Mouse (Mus musculus): Measurements from ENCODE around the gene Zfyve1. TPM values are rescaled to one million over a fixed set of nuclear protein-coding genes. Genes with fewer than 3 reads are reported as not detected.

The Zfyve1 gene
- polyA plus RNA-seq, 1 experiment, result 19.0 TPM

DNA sequence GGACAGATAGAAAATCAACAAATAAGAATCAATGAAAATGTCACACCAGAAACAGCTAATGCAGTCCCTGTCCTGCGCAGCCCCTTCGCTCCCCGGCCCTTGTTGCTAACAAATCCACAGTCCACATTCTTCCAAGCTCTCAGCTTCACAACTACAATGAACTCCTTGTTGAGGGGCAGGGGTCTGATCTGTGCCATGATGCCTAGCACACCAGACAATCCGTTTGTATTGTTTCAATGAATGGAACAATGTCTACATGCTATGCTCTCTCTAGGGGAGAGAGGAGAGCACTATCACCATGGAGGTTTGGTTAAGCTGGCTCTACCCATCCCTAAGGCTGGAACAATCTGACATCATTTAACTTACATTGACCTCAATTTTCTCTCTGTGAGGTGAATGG, 14.3 kb downstream of the Zfyve1 start:
- 90% methylated on average over 4 of the region's 4 CpGs for WGBS
- no peak for DNase-seq (ENCODE audit: low read depth, low spot score)

- 33% methylated on average over 4 of the region's 4 CpGs for WGBS
- no peak for DNase-seq (ENCODE audit: low read depth, low spot score)
These were observed 14.9 kb downstream of the Zfyve1 start for GRCm38 (mm10) chr12:83582106-83582505.

GRCm38 (mm10) chr12:83580283-83580682, 16.7 kb downstream of the Zfyve1 start:
- no peak for DNase-seq (ENCODE audit: low read depth, low spot score)
- WGBS, result 62% methylated on average over 3 of the region's 3 CpGs

- DNase-seq (ENCODE audit: low read depth, low spot score), result peak; percentile 87
- 18% methylated on average over 3 of the region's 3 CpGs for WGBS
These were observed 18.0 kb downstream of the Zfyve1 start for GRCm38 (mm10) chr12:83578896-83579569.

DNA sequence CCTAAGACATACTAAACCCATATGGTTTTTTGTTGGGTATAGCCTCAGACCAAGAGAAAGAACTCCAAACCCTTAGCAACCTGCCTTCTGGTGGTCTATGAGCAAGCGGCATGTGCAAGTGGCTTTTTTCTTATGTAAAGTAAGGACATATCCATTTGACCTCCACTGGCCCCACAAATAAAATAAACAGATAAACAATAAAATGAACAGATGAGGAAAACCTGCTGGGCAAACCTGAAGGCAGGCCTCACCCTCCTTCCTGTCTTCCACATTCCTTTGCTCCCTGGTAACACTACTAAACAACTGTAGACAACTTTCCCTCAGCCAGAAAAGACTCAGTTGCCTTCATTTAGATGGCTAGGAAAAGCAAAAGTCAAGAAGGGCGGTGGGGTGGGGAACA, 18.7 kb downstream of the Zfyve1 start:
- 82% methylated on average over 2 of the region's 2 CpGs for WGBS
- no peak for DNase-seq (ENCODE audit: low read depth, low spot score)

DNA sequence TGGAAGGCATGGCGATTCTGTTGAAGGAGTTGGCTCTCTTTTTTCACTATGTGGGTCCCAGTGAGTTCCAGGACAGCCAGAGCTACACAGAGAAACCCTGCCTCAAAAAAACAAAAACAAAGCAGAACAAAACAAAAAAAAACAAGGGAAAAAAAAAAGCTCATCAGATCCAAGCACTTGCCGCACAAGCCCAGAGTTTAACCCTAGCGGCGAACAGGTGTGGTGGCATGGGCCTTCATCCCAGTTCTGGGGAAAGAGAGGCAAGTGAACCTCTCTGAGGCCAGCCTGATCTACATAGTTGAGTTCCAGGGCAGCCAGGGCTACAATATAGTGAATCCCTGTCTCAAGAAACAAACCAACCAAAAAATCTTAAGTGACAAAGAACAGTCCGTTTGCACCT, 19.6 kb downstream of the Zfyve1 start:
- DNase-seq (ENCODE audit: low read depth, low spot score), result no peak
- WGBS, result 94% methylated on average over 5 of the region's 5 CpGs

- DNase-seq (ENCODE audit: low read depth, low spot score), result no peak
- 66% methylated on average over 5 of the region's 5 CpGs for WGBS
These were observed 24.3 kb downstream of the Zfyve1 start for GRCm38 (mm10) chr12:83572717-83573116.

DNA sequence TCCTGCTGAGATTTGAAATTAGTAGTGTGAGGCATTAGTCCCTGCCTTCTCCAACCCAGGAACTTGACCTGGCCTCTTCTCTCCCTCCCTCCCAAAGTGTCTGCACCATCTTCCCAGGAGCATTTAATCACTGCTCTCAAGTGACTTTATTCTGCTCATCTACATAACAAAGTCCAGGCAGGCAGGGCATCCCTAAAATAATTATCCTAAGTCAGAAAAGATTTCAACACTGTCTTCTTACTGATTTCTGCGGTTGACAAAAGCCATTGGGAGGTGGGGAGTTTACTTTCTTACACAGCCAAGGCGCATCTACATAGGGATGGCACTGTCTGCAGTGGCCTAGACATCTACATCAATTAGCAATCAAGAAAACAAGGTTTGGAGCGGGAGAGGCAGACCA, 27.2 kb downstream of the Zfyve1 start:
- 83% methylated on average over 3 of the region's 3 CpGs for WGBS
- no peak for DNase-seq (ENCODE audit: low read depth, low spot score)

GRCm38 (mm10) chr12:83562589-83562988, 34.4 kb downstream of the Zfyve1 start:
- DNase-seq (ENCODE audit: low read depth, low spot score), result no peak
- WGBS, result 94% methylated on average over 3 of the region's 3 CpGs

- WGBS, result 56% methylated on average over 6 of the region's 6 CpGs
- DNase-seq (ENCODE audit: low read depth, low spot score), result no peak
These were observed 36.8 kb downstream of the Zfyve1 start for GRCm38 (mm10) chr12:83560189-83560588.

GRCm38 (mm10) chr12:83558496-83558895, 38.5 kb downstream of the Zfyve1 start:
- DNase-seq (ENCODE audit: low read depth, low spot score), result no peak
- WGBS, result 96% methylated on average over 7 of the region's 7 CpGs

GRCm38 (mm10) chr12:83555605-83556004, 41.4 kb downstream of the Zfyve1 start:
- no peak for DNase-seq (ENCODE audit: low read depth, low spot score)
- 74% methylated on average over 9 of the region's 9 CpGs for WGBS

- WGBS, result 82% methylated on average over 4 of the region's 4 CpGs
- DNase-seq (ENCODE audit: low read depth, low spot score), result no peak
These were observed 43.2 kb downstream of the Zfyve1 start for GRCm38 (mm10) chr12:83553816-83554215.

- DNase-seq (ENCODE audit: low read depth, low spot score), result no peak
- WGBS, result 93% methylated on average over 16 of the region's 16 CpGs
These were observed 45.7 kb downstream of the Zfyve1 start for GRCm38 (mm10) chr12:83551305-83551704.

DNA sequence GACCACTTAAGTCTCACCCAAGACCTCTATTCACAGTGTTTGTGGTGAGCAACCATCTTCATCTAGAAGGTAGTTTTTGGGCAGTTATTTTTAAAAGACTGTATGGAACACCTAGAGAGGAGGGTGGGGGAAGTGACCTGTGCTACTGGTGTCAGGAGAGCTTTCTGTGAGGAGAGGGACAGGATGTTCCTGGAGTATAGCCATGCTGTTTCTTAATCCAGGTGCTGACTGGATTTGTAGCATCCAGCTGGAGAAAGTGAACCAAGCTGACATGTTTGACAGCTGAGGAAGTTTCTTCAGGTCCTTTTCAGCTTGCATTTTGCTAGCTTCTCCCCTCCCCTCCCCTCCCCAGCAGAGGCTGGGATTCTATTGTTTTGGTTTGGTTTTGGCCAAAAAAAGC, 52.2 kb downstream of the Zfyve1 start:
- no peak for DNase-seq (ENCODE audit: low read depth, low spot score)

DNA sequence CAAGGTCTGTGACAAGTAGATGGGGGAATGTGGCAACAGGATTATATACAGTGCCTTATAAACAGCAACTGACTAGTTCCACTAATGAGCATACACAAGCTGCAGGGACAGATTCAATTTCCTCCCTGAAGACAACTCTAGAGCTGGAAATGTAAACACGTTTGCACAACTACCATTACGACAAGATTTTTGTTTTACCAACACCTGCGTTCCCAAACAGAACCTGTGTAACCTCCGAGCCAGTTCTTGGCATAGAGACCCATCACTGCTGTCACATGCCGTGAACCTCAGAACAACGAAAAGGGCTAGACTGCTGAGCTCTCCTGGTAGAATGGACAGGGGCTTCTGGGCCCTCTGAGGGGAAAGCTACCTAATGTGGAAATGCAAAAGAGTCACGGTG, 53.0 kb downstream of the Zfyve1 start:
- DNase-seq (ENCODE audit: low read depth, low spot score), result no peak
- WGBS, result 66% methylated on average over 7 of the region's 7 CpGs

GRCm38 (mm10) chr12:83536039-83536438, 61.0 kb downstream of the Zfyve1 start:
- WGBS, result 80% methylated on average over 9 of the region's 9 CpGs
- DNase-seq (ENCODE audit: low read depth, low spot score), result no peak

GRCm38 (mm10) chr12:83535428-83535827, 61.6 kb downstream of the Zfyve1 start:
- no peak for DNase-seq (ENCODE audit: low read depth, low spot score)
- WGBS, result 84% methylated on average over 11 of the region's 11 CpGs

- DNase-seq (ENCODE audit: low read depth, low spot score), result no peak
- 68% methylated on average over 3 of the region's 3 CpGs for WGBS
These were observed 62.8 kb downstream of the Zfyve1 start for GRCm38 (mm10) chr12:83534190-83534589.

- no peak for DNase-seq (ENCODE audit: low read depth, low spot score)
- WGBS, result 94% methylated on average over 3 of the region's 3 CpGs
These were observed 64.1 kb downstream of the Zfyve1 start for GRCm38 (mm10) chr12:83532966-83533365.

- DNase-seq (ENCODE audit: low read depth, low spot score), result no peak
These were observed 65.0 kb downstream of the Zfyve1 start for GRCm38 (mm10) chr12:83531992-83532391.

GRCm38 (mm10) chr12:83528665-83529064, 68.4 kb downstream of the Zfyve1 start:
- DNase-seq (ENCODE audit: low read depth, low spot score), result no peak
- WGBS, result 93% methylated on average over 5 of the region's 5 CpGs

More at GRCm38 (mm10) chr12:83531992-83532391, 65.0 kb downstream of the Zfyve1 start:
- WGBS, result 43% methylated on average over 6 of the region's 6 CpGs
